Mouse (Mus musculus) adipocyte (in vitro differentiated cells): Measurements from ENCODE around the gene Mdm2.

ENCODE experiments used
- DNase-seq: peaks from one replicate; pipeline ENCODE4 v3.0.0-alpha.2; 2016; ENCODE audit warnings: low spot score

Mdm2 gene

GRCm38 (mm10) chr10:117641400-117642200, 69.0 kb downstream of the Mdm2 start:
- DNase-seq = peak; percentile 94

DNA sequence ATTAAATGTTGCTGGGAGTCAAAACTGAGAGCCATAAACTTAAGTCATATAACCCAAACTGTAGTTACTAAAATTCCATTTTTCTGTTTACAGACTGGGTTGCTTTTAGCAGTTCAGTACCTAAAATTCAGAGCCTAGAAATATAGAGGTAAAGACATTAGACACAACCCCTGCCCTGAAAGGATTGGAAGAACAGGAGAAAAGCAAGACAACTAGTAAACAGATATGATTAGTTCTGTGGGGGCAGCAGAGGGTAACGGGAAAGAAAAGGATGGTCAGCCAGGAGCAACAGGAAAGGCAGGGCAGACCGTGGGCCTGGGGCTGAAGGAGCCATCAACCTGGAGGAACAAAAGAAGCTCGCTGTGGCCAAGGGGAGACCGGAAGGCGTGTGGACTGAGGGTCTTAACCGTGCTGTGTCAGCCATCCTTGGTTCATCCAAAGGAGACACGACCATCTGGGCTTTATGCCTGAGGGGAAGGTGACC, 69.9 kb downstream of the Mdm2 start:
- DNase-seq = peak; percentile 94

GRCm38 (mm10) chr10:117639899-117640594, 70.5 kb downstream of the Mdm2 start:
- peak; percentile 93 for DNase-seq

DNA sequence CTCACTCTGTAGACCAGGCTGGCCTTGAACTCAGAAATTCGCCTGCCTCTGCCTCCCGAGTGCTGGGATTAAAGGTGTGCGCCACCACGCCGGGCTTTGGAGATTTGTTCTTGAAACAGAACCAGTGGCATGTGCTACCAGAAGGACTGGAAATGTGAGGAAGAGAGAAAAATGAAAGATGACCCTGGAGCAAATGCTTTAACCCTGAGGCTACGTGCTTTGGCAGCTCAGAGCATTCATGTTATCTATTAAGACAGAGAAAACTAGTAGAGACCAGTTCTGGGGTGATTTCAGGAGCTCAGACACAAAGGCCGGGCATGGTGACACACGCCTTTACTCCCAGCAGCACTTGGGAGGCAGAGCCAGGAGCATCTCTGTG, 71.3 kb downstream of the Mdm2 start:
- peak; percentile 93 for DNase-seq
